Mouse (Mus musculus) hindbrain, embryonic 14.5 days (tissue): Measurements from ENCODE around the gene Slc12a8. TPM values are rescaled to one million over a fixed set of nuclear protein-coding genes. Genes with fewer than 3 reads are reported as not detected.

ENCODE experiments used
- ATAC-seq: fragments of 200-750 bp; cut with Nextera tagmentation; 2 replicates; pipeline ENCODE4 v1.8.0; 2017; ENCODE audit warnings: moderate number of reproducible peaks, mild to moderate bottlenecking, moderate TSS enrichment, moderate library complexity; ENCODE audit not compliant: low FRiP score
- DNase-seq: peaks from one replicate; pipeline ENCODE4 v3.0.0-alpha.2; 2015; ENCODE audit warnings: low spot score
- H3K27ac ChIP-seq: fragments of 300-500 bp; sonication (generic); 2 replicates; pipeline ENCODE4 v1.5.1; 2014; ENCODE audit warnings: mild to moderate bottlenecking, moderate library complexity
- H3K27me3 ChIP-seq: fragments of 300-500 bp; sonication (generic); 2 replicates; pipeline ENCODE4 v1.6.1; 2014; ENCODE audit warnings: mild to moderate bottlenecking, low read length, mixed read lengths; ENCODE audit not compliant: control insufficient read depth, insufficient read depth
- H3K36me3 ChIP-seq: fragments of 300-500 bp; sonication (generic); replicated peaks from 2 replicates; pipeline ENCODE4 v1.6.1; 2014; ENCODE audit not compliant: control insufficient read depth, insufficient read depth
- H3K4me1 ChIP-seq: fragments of 300-500 bp; sonication (generic); replicated peaks from 2 replicates; pipeline ENCODE4 v1.6.1; 2014; ENCODE audit warnings: antibody characterized with exemption, low read length, mixed read lengths; ENCODE audit not compliant: control insufficient read depth, insufficient read depth
- H3K4me2 ChIP-seq: fragments of 300-500 bp; sonication (generic); replicated peaks from 2 replicates; pipeline ENCODE4 v1.6.1; 2014; ENCODE audit warnings: mild to moderate bottlenecking, moderate library complexity
- H3K4me3 ChIP-seq: fragments of 300-500 bp; sonication (generic); replicated peaks from 2 replicates; pipeline ENCODE4 v1.5.1; 2014; ENCODE audit warnings: mild to moderate bottlenecking, low read length
- H3K9ac ChIP-seq: fragments of 300-500 bp; sonication (generic); 2 replicates; pipeline ENCODE4 v1.6.1; 2014
- H3K9me3 ChIP-seq: fragments of 300-500 bp; sonication (generic); 2 replicates; pipeline ENCODE4 v1.6.1; 2016; ENCODE audit warnings: low read length; ENCODE audit not compliant: control insufficient read depth
- WGBS: fragments of 180-500 bp; shearing (Covaris S2); extraction: QIAGEN DNeasy Blood & Tissue Kit; methylation state at CpG from one replicate; pipeline ENCODE4 v1.1.7; 2014; 5-methylcytosine and 5-hydroxymethylcytosine counted together
- polyA plus RNA-seq: library from polyadenylated mRNA; unstranded; fragments of >200 nt; fragmentation: Nextera tagmentation; extraction: Ambion mirVana; gene quantifications from 2 replicates; pipeline ENCODE4 v1.2.1, GENCODE M21; 2014

Gene Slc12a8
- polyA plus RNA-seq, 1 experiment from 2014 or later = 0.75 TPM

DNA sequence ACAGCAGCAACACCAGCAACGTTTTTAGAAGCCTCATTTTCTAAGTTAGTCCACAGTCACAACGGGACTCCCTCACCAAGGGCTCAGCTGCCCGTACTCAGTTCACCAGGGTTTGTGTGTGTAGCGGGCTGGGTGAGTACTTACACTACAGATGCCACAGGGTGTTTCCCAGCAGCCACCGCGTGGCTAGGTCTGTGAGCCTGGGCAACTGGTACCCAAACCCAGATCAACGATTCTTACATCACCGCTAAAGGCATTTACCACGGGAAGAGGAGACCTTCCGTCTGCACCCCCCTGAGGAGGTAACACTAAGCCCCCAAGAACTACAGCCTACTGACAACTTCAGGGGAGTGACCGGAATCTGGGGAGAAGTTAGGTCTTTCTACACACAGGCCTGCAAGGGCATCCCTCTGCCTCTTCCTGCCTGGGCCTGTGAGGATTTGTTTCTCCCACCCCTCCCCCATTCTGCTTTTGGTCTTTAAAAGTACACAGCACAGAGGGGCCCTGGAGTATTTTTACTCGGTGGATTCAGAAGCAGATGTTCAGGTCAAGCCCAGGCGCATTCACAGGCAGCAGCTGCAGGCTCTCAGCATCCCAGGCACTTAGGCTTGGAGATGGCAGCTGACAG, 67.4 kb downstream of the Slc12a8 start:
- no peaks in the 10 kb centered on the region for H3K36me3 ChIP-seq
- H3K4me1 ChIP-seq = peaks cover 26% of the 10 kb centered on the region; the same call in 1 of the 2 replicates
- peak overlapping the region; percentile 4; the same call in 1 of the 2 replicates for H3K9ac ChIP-seq
- H3K9me3 ChIP-seq = no peaks in the 10 kb centered on the region
- WGBS = 20% methylated on average over 13 of the region's 13 CpGs
- no peak overlapping the region for H3K4me3 ChIP-seq
- H3K27me3 ChIP-seq = no peaks in the 10 kb centered on the region
- peak overlapping the region; percentile 41 for H3K4me2 ChIP-seq
- peak overlapping the region; percentile 63 for H3K27ac ChIP-seq
- 0 out of 2 replicates have a peak, but pooled peaks have one; percentile 35 for ATAC-seq
- peak; percentile 42 for DNase-seq

DNA sequence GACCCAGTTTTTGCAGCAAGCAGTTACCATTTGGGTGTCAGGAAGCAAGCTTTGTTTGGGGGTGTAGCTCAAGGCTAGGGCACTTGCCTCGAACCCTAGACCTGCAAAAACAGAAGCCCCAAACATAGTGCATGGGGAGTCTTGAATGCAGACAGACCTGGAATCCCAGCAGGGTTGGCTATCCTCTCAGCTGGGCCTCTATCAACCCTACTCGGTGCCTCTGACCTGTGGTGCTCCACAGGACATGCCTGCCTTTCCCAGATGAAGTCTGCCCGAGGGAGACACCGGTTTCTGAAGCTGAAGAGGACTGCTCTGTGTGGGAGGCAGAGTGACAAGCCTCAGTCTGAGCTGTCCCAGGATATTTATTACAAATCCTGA, 67.9 kb downstream of the Slc12a8 start:
- ATAC-seq = no peak
- H3K27ac ChIP-seq = peak overlapping the region; percentile 55; the same call in 1 of the 2 replicates
- no peaks in the 10 kb centered on the region for H3K27me3 ChIP-seq
- no peak overlapping the region for H3K4me3 ChIP-seq
- no peak for DNase-seq
- H3K4me2 ChIP-seq = no peak overlapping the region
- no peaks in the 10 kb centered on the region for H3K9me3 ChIP-seq
- no peaks in the 10 kb centered on the region for H3K36me3 ChIP-seq
- H3K4me1 ChIP-seq = peaks cover 26% of the 10 kb centered on the region; the same call in 1 of the 2 replicates
- no peak overlapping the region for H3K9ac ChIP-seq
- 28% methylated on average over 4 of the region's 4 CpGs for WGBS

DNA sequence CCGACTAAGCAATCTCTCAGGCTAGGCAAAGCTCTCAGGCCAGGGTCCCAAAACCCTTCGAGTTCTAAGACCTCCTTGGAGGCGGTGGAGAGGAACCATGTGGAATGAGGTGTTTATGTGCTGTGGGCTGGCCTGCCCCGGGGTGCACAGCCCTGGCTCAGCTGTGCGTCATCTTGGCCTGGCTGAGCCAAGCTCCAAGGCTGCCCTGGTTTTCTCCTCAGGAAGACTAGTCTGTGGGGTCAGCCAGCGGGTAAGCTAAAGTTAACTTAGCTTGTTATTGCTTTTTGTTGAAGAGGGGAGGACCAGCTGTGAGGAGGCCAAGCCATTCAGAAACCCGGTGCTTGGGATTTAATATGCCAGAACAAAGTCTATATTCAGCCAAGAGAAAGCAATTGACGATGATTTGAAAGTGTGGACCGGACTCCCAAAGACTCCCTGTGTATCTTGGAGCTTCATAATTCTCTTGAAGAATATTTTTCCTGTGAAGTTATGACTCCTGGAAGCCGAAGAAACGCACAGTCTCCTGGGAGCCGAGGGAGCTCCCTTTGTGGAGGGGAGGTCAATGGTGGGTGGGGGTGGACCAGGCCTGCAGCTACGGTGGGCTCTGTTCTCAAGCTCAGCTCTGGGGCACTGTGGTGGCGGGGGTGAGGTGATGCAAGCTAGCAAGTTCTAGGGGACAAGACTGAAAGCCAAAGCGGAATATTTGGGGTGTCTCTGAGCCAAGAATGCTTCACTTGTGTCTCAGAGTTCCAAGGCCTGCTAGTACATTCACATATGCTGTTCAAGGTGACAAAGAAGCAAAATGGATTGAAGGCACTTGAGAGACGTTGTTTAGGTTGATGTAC, 70.4 kb downstream of the Slc12a8 start:
- peaks cover 17% of the 10 kb centered on the region; the same call in 1 of the 2 replicates for H3K4me1 ChIP-seq
- no peaks in the 10 kb centered on the region for H3K27me3 ChIP-seq
- no peak for DNase-seq
- no peak for ATAC-seq
- WGBS = 74% methylated on average over 16 of the region's 16 CpGs
- H3K4me3 ChIP-seq = no peak overlapping the region
- H3K9ac ChIP-seq = no peak overlapping the region
- H3K9me3 ChIP-seq = no peaks in the 10 kb centered on the region
- no peak overlapping the region for H3K4me2 ChIP-seq
- H3K36me3 ChIP-seq = no peaks in the 10 kb centered on the region
- no peak overlapping the region for H3K27ac ChIP-seq

DNA sequence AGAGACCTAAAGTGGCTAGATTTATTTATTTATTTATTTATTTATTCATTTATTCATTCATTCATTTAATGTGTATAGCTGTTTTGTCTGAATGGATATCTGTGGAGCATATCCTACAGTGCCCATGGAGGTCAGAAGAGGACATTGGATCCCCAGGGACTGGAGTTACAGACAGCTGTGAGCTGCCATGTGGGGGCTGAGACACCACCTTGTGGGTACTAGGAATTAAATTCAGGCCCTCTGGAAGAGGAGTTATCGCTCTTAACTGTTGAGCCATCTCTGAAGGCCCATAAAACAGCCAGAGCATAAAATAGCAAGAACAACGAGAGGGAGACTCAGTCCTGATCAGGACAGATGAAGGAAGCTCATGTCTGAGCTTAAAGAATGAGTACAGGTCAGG, 71.7 kb downstream of the Slc12a8 start:
- Histone ChIP-seq H3K27me3 (no peaks in the 10 kb centered on the region), H3K36me3 (no peaks in the 10 kb centered on the region), H3K4me2 (no peak overlapping the region), H3K4me1 (peaks cover 15% of the 10 kb centered on the region), H3K9ac (no peak overlapping the region), H3K27ac (no peak overlapping the region), H3K4me3 (no peak overlapping the region), H3K9me3 (no peaks in the 10 kb centered on the region)
- ATAC-seq = no peak
- no peak for DNase-seq
- WGBS = 64% methylated on average over 2 of the region's 2 CpGs

DNA sequence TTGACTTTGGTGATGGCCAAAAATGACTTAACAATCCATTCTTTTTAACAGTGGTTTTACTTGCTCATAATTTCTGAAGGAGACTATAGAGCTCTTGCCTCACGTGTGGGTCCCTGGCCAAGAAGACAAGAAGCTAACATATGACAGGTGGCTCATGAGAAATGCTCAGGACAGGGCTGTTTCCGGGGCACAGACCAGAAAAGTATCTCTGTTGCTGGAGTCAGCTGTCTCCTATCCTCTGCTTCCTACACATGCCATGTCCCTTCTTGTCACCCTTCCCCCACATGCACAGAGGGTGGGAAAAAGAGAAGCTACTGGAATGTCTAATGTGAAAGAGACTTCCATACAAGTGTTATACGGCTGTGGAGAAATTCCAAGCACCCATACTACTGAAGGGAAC, 73.3 kb downstream of the Slc12a8 start:
- H3K9me3 ChIP-seq = no peaks in the 10 kb centered on the region
- H3K27ac ChIP-seq = no peak overlapping the region
- peaks cover 7% of the 10 kb centered on the region for H3K4me1 ChIP-seq
- no peaks in the 10 kb centered on the region for H3K36me3 ChIP-seq
- H3K4me3 ChIP-seq = no peak overlapping the region
- H3K4me2 ChIP-seq = no peak overlapping the region
- no peaks in the 10 kb centered on the region for H3K27me3 ChIP-seq
- no peak for ATAC-seq
- WGBS = 91% methylated on average over 3 of the region's 3 CpGs
- no peak for DNase-seq
- H3K9ac ChIP-seq = no peak overlapping the region

DNA sequence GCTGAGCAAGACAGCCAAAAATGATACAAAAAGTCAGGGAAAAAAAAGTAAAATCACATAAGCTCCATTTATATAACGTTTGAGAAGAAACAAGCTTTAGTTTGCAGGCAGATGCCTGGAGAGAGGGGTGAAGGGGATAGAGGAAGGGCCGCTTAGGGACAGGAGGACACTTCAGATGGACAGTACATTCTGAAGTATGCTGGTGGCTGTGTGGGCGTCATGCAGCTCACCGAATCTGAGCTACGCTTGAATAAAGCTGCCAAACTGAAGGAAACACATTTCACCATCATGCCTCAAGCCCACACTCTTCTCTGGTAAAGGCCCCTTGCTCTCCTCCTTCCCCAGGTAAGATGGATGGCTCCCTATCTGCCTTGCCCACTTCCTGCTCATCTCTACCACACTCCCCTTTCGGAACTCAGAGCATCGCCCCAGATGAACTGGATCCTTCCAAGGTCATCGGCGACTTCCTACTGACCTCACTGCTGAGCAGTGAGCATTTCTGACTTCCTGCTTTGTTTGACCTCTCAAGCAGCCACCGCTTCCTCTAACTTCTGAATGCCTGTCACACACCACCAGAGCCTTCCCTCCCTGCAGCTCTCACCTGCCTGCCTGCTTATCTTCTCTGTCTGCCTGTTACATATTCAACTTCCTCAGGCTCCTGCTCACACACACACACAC, 74.4 kb downstream of the Slc12a8 start:
- no peak overlapping the region for H3K4me3 ChIP-seq
- H3K4me2 ChIP-seq = no peak overlapping the region
- ATAC-seq (no peak), DNase-seq (no peak)
- no peaks in the 10 kb centered on the region for H3K27me3 ChIP-seq
- H3K9me3 ChIP-seq = no peaks in the 10 kb centered on the region
- H3K36me3 ChIP-seq = no peaks in the 10 kb centered on the region
- 83% methylated on average over 10 of the region's 10 CpGs for WGBS
- H3K27ac ChIP-seq = no peak overlapping the region
- H3K9ac ChIP-seq = no peak overlapping the region
- H3K4me1 ChIP-seq = peaks cover 7% of the 10 kb centered on the region

DNA sequence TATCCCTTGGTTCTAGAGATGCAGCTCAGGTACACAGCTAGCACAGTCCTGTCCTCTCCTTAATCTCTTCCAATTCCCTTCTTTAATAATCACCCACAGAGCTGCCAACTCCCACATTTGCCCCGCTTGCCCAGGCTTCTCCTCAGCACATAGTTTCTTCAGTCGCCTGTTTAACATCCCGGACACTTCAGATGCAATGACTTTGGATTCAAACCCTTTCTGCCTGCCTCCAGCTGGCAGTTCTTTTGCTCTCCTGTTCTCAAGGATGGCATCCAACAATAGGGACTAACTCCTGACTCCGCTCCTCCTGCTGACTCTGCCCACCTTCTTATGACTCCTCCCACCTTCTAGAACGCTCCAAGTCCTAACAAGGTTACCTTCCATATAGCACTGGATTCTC, 75.2 kb downstream of the Slc12a8 start:
- Histone ChIP-seq H3K4me3 (no peak overlapping the region), H3K27me3 (no peaks in the 10 kb centered on the region), H3K4me1 (peaks cover 7% of the 10 kb centered on the region), H3K9me3 (no peaks in the 10 kb centered on the region), H3K9ac (no peak overlapping the region), H3K36me3 (no peaks in the 10 kb centered on the region), H3K4me2 (no peak overlapping the region), H3K27ac (no peak overlapping the region)
- WGBS = 94% methylated on average over 5 of the region's 5 CpGs
- ATAC-seq (no peak), DNase-seq (no peak)

DNA sequence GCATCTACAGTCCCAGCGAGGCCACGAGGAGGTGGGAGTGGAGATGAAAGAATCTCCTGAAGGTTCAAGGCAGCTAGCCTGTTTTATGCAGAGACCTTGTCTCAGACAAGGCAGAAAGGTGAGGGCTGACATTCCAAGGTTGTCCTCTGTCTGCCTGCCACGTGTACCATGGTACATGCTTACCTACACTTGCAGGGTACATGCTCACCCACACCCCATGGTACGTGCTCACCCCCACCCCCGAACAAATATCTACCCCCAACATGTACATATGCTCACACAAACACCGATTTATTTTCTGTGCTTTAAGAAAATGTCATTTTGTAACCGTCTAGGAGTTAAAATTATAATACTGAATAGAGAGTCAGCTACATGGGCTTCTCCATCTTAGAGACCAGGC, 76.3 kb downstream of the Slc12a8 start:
- Histone ChIP-seq H3K4me1 (peaks cover 7% of the 10 kb centered on the region), H3K27ac (no peak overlapping the region), H3K4me2 (no peak overlapping the region), H3K4me3 (no peak overlapping the region), H3K9me3 (no peaks in the 10 kb centered on the region), H3K9ac (no peak overlapping the region), H3K27me3 (no peaks in the 10 kb centered on the region), H3K36me3 (no peaks in the 10 kb centered on the region)
- WGBS = 75% methylated on average over 7 of the region's 7 CpGs
- DNase-seq = no peak
- ATAC-seq = no peak
